Mouse (Mus musculus) stomach, embryonic 14.5 days (tissue): ENCODE results near the gene Ppp1r14a. TPM values are rescaled to one million over a fixed set of nuclear protein-coding genes. Genes with fewer than 3 reads are reported as not detected.

ENCODE experiments used
- polyA plus RNA-seq: library from polyadenylated mRNA; unstranded; fragments of >200 nt; fragmentation: Nextera tagmentation; extraction: Ambion mirVana; gene quantifications from 2 replicates; pipeline ENCODE4 v1.2.1, GENCODE M21; 2014

Gene Ppp1r14a
- polyA plus RNA-seq, 1 experiment from 2014 or later, result 47.4 TPM

Other genes starting within 250 kb of the Ppp1r14a start
- 0.30 and 0.78 TPM in 2 replicates for gene Ryr1, start 164.1 kb upstream of the Ppp1r14a start, polyA plus RNA-seq
- gene Rasgrp4, start 154.5 kb upstream of the Ppp1r14a start, polyA plus RNA-seq, result 0.51 and 0.73 TPM in 2 replicates
- 17.7 and 17.8 TPM in 2 replicates for gene Fam98c, start 133.1 kb upstream of the Ppp1r14a start, polyA plus RNA-seq
- gene Ggn, start 119.1 kb upstream of the Ppp1r14a start, polyA plus RNA-seq, result 0.38 and 0.49 TPM in 2 replicates
- 5.9 TPM in 2 replicates for gene Spred3, start 118.9 kb upstream of the Ppp1r14a start, polyA plus RNA-seq
- gene Psmd8, start 108.6 kb upstream of the Ppp1r14a start, polyA plus RNA-seq, result 264 and 268 TPM in 2 replicates
- 0.64 and 1.6 TPM in 2 replicates for gene Catsperg1, start 75.3 kb upstream of the Ppp1r14a start, polyA plus RNA-seq
- 0.73 and 0.98 TPM in 2 replicates for gene Kcnk6, start 56.8 kb upstream of the Ppp1r14a start, polyA plus RNA-seq
- 93.4 and 100.0 TPM in 2 replicates for gene Yif1b, start 51.0 kb upstream of the Ppp1r14a start, polyA plus RNA-seq
- gene 2200002D01Rik, start 40.8 kb upstream of the Ppp1r14a start, polyA plus RNA-seq, result 35.0 and 36.6 TPM in 2 replicates
- gene Spint2, start 7.4 kb upstream of the Ppp1r14a start, polyA plus RNA-seq, result 386 and 405 TPM in 2 replicates
- gene Dpf1, start 14.6 kb downstream of the Ppp1r14a start, polyA plus RNA-seq, result 6.0 and 11.0 TPM in 2 replicates
- 21.2 and 22.0 TPM in 2 replicates for gene Sipa1l3, start 229.3 kb downstream of the Ppp1r14a start, polyA plus RNA-seq